ENCODE assay signal across 8 mouse cellular contexts in the genomic region with DNA sequence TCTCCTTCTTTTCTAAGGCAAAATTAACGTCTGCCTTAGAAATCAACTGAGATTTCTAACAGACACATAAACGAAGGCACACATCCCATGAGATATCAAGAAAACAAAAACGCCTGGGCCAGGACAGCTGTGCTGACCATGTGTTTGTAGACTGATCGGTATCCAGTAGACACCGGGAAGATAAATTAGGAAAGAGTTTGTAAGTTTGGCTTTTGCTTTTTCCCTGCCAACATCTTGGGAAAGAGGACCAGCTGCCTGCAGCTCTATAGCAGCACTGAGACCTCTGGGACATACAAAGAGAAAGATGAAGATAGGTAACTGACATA. TPM values are rescaled to one million over a fixed set of nuclear protein-coding genes. Genes with fewer than 3 reads are reported as not detected.
A peak's percentile ranks its signal among the peaks of the same experiment; 100 is the strongest.
DNase-seq lines count a peak whose midpoint lies in the region; ATAC-seq and TF ChIP-seq lines count a peak whose summit lies in the region.

No protein-coding gene starts in this region.

- peak overlapping the region; percentile 78 for H3K4me3 ChIP-seq in heart, embryonic 11.5 days (ENCODE audit: low read depth, low read length)
- H3K4me3 ChIP-seq in MEL (ENCODE audit: control insufficient read depth in 1 of 2, insufficient read depth in 1 of 2, low read depth in 2 of 2, low read length in 2 of 2) (peak overlapping the region; percentile 36 to 61), macrophage (ENCODE audit: inconsistent target) (peak overlapping the region; percentile 62)
- H3K4me3 ChIP-seq in heart, postnatal 0 days (ENCODE audit: low read depth, low read length) = peak overlapping the region; percentile 66

- no peak for TF ChIP-seq RAD21 in MEL (IDR thresholded peaks at IDR 0.05; ENCODE audit: low read depth, low read length)

- H3K27ac ChIP-seq in heart, embryonic 11.5 days (ENCODE audit: low read depth, low read length) = no peak overlapping the region
- H3K27ac ChIP-seq in MEL (ENCODE audit: control insufficient read depth, low read depth, low read length) = peak overlapping the region; percentile 68
- no peak overlapping the region for H3K27ac ChIP-seq in heart, postnatal 0 days (ENCODE audit: low read depth)
- H3K27ac ChIP-seq in macrophage = peak overlapping the region; percentile 56

- H3K79me2 ChIP-seq in MEL (ENCODE audit: control insufficient read depth, insufficient read depth, low read length, poor library complexity) (peaks cover 10% of the 10 kb centered on the region), macrophage (ENCODE audit: inconsistent target) (peaks cover 31% of the 10 kb centered on the region)

- H3K9me3 ChIP-seq in heart, embryonic 11.5 days (replicated peaks; ENCODE audit: control insufficient read depth, low read length) = no peaks in the 10 kb centered on the region
- no peaks in the 10 kb centered on the region for H3K9me3 ChIP-seq in MEL (replicated peaks; ENCODE audit: insufficient read depth, low read length)
- no peaks in the 10 kb centered on the region for H3K9me3 ChIP-seq in heart, postnatal 0 days (replicated peaks; ENCODE audit: control insufficient read depth, low read length)

- TF ChIP-seq CTCF in MEL (IDR thresholded peaks at IDR 0.05 in 2 of 3, conservative IDR thresholded peaks at IDR 0.05 in 1 of 3; ENCODE audit: control insufficient read depth in 1 of 3, insufficient read depth in 1 of 3, low read depth in 2 of 3, low read length in 3 of 3, poor library complexity in 1 of 3, severe bottlenecking in 1 of 3) = no peak
- TF ChIP-seq CTCF in heart, postnatal 0 days (IDR thresholded peaks at IDR 0.05; ENCODE audit: low read depth) = no peak

- H3K27me3 ChIP-seq in heart, embryonic 11.5 days (ENCODE audit: control insufficient read depth, insufficient read depth, low read length) = no peaks in the 10 kb centered on the region
- H3K27me3 ChIP-seq in MEL (ENCODE audit: control insufficient read depth in 1 of 2, insufficient read depth in 2 of 2, low read length in 2 of 2) = no peaks in the 10 kb centered on the region
- no peaks in the 10 kb centered on the region for H3K27me3 ChIP-seq in heart, postnatal 0 days (ENCODE audit: control insufficient read depth, insufficient read depth, low read length)

- no peak for TF ChIP-seq POLR2A in MEL (IDR thresholded peaks at IDR 0.05; ENCODE audit: control insufficient read depth in 1 of 2, insufficient read depth in 1 of 2, low read depth in 1 of 2, low read length in 2 of 2, poor library complexity in 1 of 2)

- WGBS in heart, embryonic 11.5 days (ENCODE audit: insufficient replicate concordance) = 41% methylated on average over 5 of the region's 5 CpGs
- WGBS in heart, postnatal 0 days = 37% methylated on average over 5 of the region's 5 CpGs
- WGBS in macrophage (ENCODE audit: missing documents) = 66% methylated on average over 5 of the region's 5 CpGs

- DNase-seq in heart, adult 11 months = no peak
- no peak for DNase-seq in MEL (ENCODE audit: low read depth, low spot score)
- DNase-seq in heart, postnatal 0 days (ENCODE audit: low spot score) = peak; percentile 9
- no peak for DNase-seq in adrenal gland, postnatal 25 days
- DNase-seq in cerebellum, postnatal 36 days = no peak
- no peak for DNase-seq in natural killer cell, adult 2 months (ENCODE audit: low spot score in 2 of 2)

- H3K9ac ChIP-seq in heart, embryonic 11.5 days (ENCODE audit: low read depth, low read length) = peak overlapping the region; percentile 60
- H3K9ac ChIP-seq in MEL (ENCODE audit: control insufficient read depth, low read depth, low read length, poor library complexity, severe bottlenecking) = peak overlapping the region; percentile 72
- H3K9ac ChIP-seq in heart, postnatal 0 days (replicated peaks; ENCODE audit: low read depth, low read length) = 0 out of 2 replicates have a peak overlapping the region, but pooled peaks have one; percentile 33

- peak overlapping the region; percentile 78 for H3K4me2 ChIP-seq in heart, embryonic 11.5 days
- peak overlapping the region; percentile 76 for H3K4me2 ChIP-seq in heart, postnatal 0 days (ENCODE audit: low read depth, low read length)

- peaks cover 3% of the 10 kb centered on the region; the same call in 1 of the 2 replicates for H3K36me3 ChIP-seq in heart, embryonic 11.5 days (ENCODE audit: control insufficient read depth, insufficient read depth, low read length)
- H3K36me3 ChIP-seq in MEL (ENCODE audit: control insufficient read depth in 1 of 2, insufficient read depth in 2 of 2, low read length in 2 of 2) (peaks cover 2 to 3% of the 10 kb centered on the region in 2 experiments; a peak in 2 of 4 replicates), macrophage (ENCODE audit: inconsistent target) (no peaks in the 10 kb centered on the region)
- peaks cover 28% of the 10 kb centered on the region for H3K36me3 ChIP-seq in heart, postnatal 0 days (replicated peaks; ENCODE audit: control insufficient read depth, insufficient read depth, low read length)

- H3K4me1 ChIP-seq in heart, embryonic 11.5 days (ENCODE audit: control insufficient read depth, insufficient read depth, low read length) = peaks cover 10% of the 10 kb centered on the region
- H3K4me1 ChIP-seq in MEL (ENCODE audit: control insufficient read depth in 1 of 2, insufficient read depth in 2 of 2, low read length in 2 of 2) = peaks cover 0 to 8% of the 10 kb centered on the region in 2 experiments; a peak in 2 of 4 replicates
- peaks cover 6% of the 10 kb centered on the region; the same call in 1 of the 2 replicates for H3K4me1 ChIP-seq in heart, postnatal 0 days (ENCODE audit: control insufficient read depth, insufficient read depth)

- TF ChIP-seq EP300 in MEL (IDR thresholded peaks at IDR 0.05; ENCODE audit: low read depth in 1 of 2, low read length in 2 of 2) = no peak
- TF ChIP-seq EP300 in heart, postnatal 0 days (IDR thresholded peaks at IDR 0.05; ENCODE audit: low read depth) = no peak

- no peak for ATAC-seq in heart, embryonic 11.5 days (replicated peaks; ENCODE audit: insufficient number of reproducible peaks, low FRiP score, low TSS enrichment)
- no peak for ATAC-seq in heart, postnatal 0 days (ENCODE audit: insufficient read depth, low read depth)

TF ChIP-seq in MEL, 35 proteins besides CTCF, POLR2A, EP300 and RAD21 (continues in another document):
- TF ChIP-seq MYC (IDR thresholded peaks at IDR 0.05; ENCODE audit: low read depth, low read length) (peak; percentile 74; the same call in 1 of the 2 replicates), TBP (IDR thresholded peaks at IDR 0.05; ENCODE audit: low read depth, low read length) (no peak), MXI1 (IDR thresholded peaks at IDR 0.05; ENCODE audit: low read depth, low read length) (peak; percentile 41; the same call in 1 of the 2 replicates), MAX (IDR thresholded peaks at IDR 0.05; ENCODE audit: low read length) (peak; percentile 62), POLR2AphosphoS2 (IDR thresholded peaks at IDR 0.05; ENCODE audit: low read length) (no peak), SMC3 (IDR thresholded peaks at IDR 0.05; ENCODE audit: low read depth, low read length) (no peak), TCF12 (IDR thresholded peaks at IDR 0.05; ENCODE audit: low read depth, low read length) (no peak)

RNA-seq across cellular contexts. Expression of a gene that starts 0.4 kb away (rescaled TPM):
- 47.8 and 47.9 TPM in 2 replicates for polyA plus RNA-seq in heart, embryonic 11.5 days (2014; fragmentation: Nextera tagmentation; extraction: Ambion mirVana)
- total RNA-seq in MEL (2012; rRNA removed) = 45.0 and 52.0 TPM in 2 replicates
- polyA plus RNA-seq in MEL (2012; ENCODE audit: insufficient read depth in 1 of 2, insufficient read length in 2 of 2, low read depth in 1 of 2, low replicate concordance in 2 of 2, missing spikeins in 1 of 2) = 10 to 100 TPM; 62.4 to 71.2 TPM
- total RNA-seq in heart, postnatal 0 days (2014; rRNA removed; ENCODE audit: low replicate concordance) = 4.1 and 35.1 TPM in 2 replicates
- polyA plus RNA-seq in heart, postnatal 0 days (2015; fragmentation: Nextera tagmentation; extraction: Ambion mirVana) = 8.5 and 8.7 TPM in 2 replicates
- total RNA-seq in macrophage (2018; cell fraction: chromatin; rRNA removed) = 10 to 100 TPM in 6 of 26 experiments, 1 to 10 TPM in 19, under 1 TPM in 1; 0.48 to 51.0 (median 6.6) TPM
- 1 to 10 TPM; 1.7 to 6.5 (median 3.3) TPM for total RNA-seq in macrophage (2018; cell fraction: cytosol; rRNA removed)
- 10 to 100 TPM in 1 of 26 experiments, 1 to 10 TPM in 23, under 1 TPM in 2; 0.64 to 30.6 (median 3.3) TPM for total RNA-seq in macrophage (2018; cell fraction: nucleus; rRNA removed)
- polyA plus RNA-seq in macrophage (2018) = 0.40 to 11.8 TPM (median 7.6 TPM) in 3 replicates
- total RNA-seq in adrenal gland, postnatal 25 days (2021) = 5.6 and 6.0 TPM in 2 replicates

RNA-seq across cellular contexts. Expression of a gene that starts 31.6 kb away (rescaled TPM):
- polyA plus RNA-seq in heart, embryonic 11.5 days (2014; fragmentation: Nextera tagmentation; extraction: Ambion mirVana) = 24.8 and 27.2 TPM in 2 replicates
- total RNA-seq in MEL (2012; rRNA removed) = 14.8 and 17.2 TPM in 2 replicates
- polyA plus RNA-seq in MEL (2012; ENCODE audit: insufficient read depth in 1 of 2, insufficient read length in 2 of 2, low read depth in 1 of 2, low replicate concordance in 2 of 2, missing spikeins in 1 of 2) (10 to 100 TPM in 1 of 2 experiments, not detected in 1; 29.5 TPM), macrophage (2018) (13.3 to 16.6 TPM (median 14.3 TPM) in 3 replicates)
- 9.9 and 11.7 TPM in 2 replicates for total RNA-seq in heart, postnatal 0 days (2014; rRNA removed; ENCODE audit: low replicate concordance)
- polyA plus RNA-seq in heart, postnatal 0 days (2015; fragmentation: Nextera tagmentation; extraction: Ambion mirVana) = 10.7 and 12.8 TPM in 2 replicates
- 10 to 100 TPM in 24 of 26 experiments, 1 to 10 TPM in 2; 7.5 to 28.9 (median 18.8) TPM for total RNA-seq in macrophage (2018; cell fraction: chromatin; rRNA removed)
- total RNA-seq in macrophage (2018; cell fraction: cytosol; rRNA removed) = 10 to 100 TPM in 25 of 26 experiments, 1 to 10 TPM in 1; 9.7 to 18.6 (median 13.5) TPM
- total RNA-seq in macrophage (2018; cell fraction: nucleus; rRNA removed) = 10 to 100 TPM in 24 of 26 experiments, 1 to 10 TPM in 2; 8.2 to 25.8 (median 16.4) TPM
- total RNA-seq in adrenal gland, postnatal 25 days (2021) = 19.6 and 25.3 TPM in 2 replicates

RNA-seq across cellular contexts. Expression of a gene that starts 51.1 kb away (rescaled TPM):
- 1.9 and 2.7 TPM in 2 replicates for polyA plus RNA-seq in heart, embryonic 11.5 days (2014; fragmentation: Nextera tagmentation; extraction: Ambion mirVana)
- 0.12 TPM in 1 of 2 replicates, not detected in the other for total RNA-seq in MEL (2012; rRNA removed)
- polyA plus RNA-seq in MEL (2012; ENCODE audit: insufficient read depth in 1 of 2, insufficient read length in 2 of 2, low read depth in 1 of 2, low replicate concordance in 2 of 2, missing spikeins in 1 of 2) (1 to 10 TPM in 1 of 2 experiments, not detected in 1; 1.8 TPM), macrophage (2018) (3,973 to 5,612 TPM (median 5,299 TPM) in 3 replicates)
- total RNA-seq in heart, postnatal 0 days (2014; rRNA removed; ENCODE audit: low replicate concordance) = 2.4 and 10.3 TPM in 2 replicates
- polyA plus RNA-seq in heart, postnatal 0 days (2015; fragmentation: Nextera tagmentation; extraction: Ambion mirVana) = 10.6 and 15.3 TPM in 2 replicates
- 1,000 to 10,000 TPM in 5 of 26 experiments, 100 to 1,000 TPM in 21; 180 to 1,623 (median 610) TPM for total RNA-seq in macrophage (2018; cell fraction: chromatin; rRNA removed)
- 1,000 to 10,000 TPM; 1,563 to 6,453 (median 4,259) TPM for total RNA-seq in macrophage (2018; cell fraction: cytosol; rRNA removed)
- total RNA-seq in macrophage (2018; cell fraction: nucleus; rRNA removed) = 1,000 to 10,000 TPM in 13 of 26 experiments, 100 to 1,000 TPM in 13; 652 to 1,966 (median 982) TPM
- 5.2 and 10.2 TPM in 2 replicates for total RNA-seq in adrenal gland, postnatal 25 days (2021)

Comparison
In these comparisons a context has a peak if more than half of its experiments do, and no peak if none do; other contexts are left out.
1. H3K27ac ChIP-seq: peak in MEL (single experiment) and macrophage (single experiment); none in heart, embryonic 11.5 days (single experiment) and heart, postnatal 0 days (single experiment).
2. RNA of a gene that starts 51.1 kb away (polyA plus RNA-seq): 3,973 to 5,612 TPM in macrophage; 10.6 to 15.3 TPM in heart, postnatal 0 days, 1.9 to 2.7 TPM in heart, embryonic 11.5 days and 1.8 TPM in MEL; every median in the first group is over 100 times any median in the second.
3. Peak in every context shown above with its lines, with median percentiles within 50 percentile points of each other: H3K4me3 ChIP-seq and H3K9ac ChIP-seq.